Mouse (Mus musculus) forebrain, embryonic 15.5 days (tissue): ENCODE measurements at regions not wholly inside any gene's neighbourhood (a gene's known extent, or its start where the extent isn't known, plus 50 kb on each side); places are given as distances from the start of the nearest gene placed in this dataset.

ENCODE experiments used
- ATAC-seq: fragments of 200-750 bp; cut with Nextera tagmentation; replicated peaks from 2 replicates; pipeline ENCODE4 v1.8.0; 2017; ENCODE audit warnings: mild to moderate bottlenecking, moderate TSS enrichment, moderate library complexity
- H3K27ac ChIP-seq: fragments of 300-500 bp; sonication (generic); replicated peaks from 2 replicates; pipeline ENCODE4 v1.5.1; 2015; ENCODE audit warnings: mild to moderate bottlenecking, inconsistent platforms
- H3K27me3 ChIP-seq: fragments of 300-500 bp; sonication (generic); 2 replicates; pipeline ENCODE4 v1.6.1; 2015; ENCODE audit warnings: inconsistent platforms
- H3K36me3 ChIP-seq: fragments of 300-500 bp; sonication (generic); 2 replicates; pipeline ENCODE4 v1.6.1; 2015; ENCODE audit warnings: mild to moderate bottlenecking, inconsistent platforms
- H3K4me1 ChIP-seq: fragments of 300-500 bp; sonication (generic); 2 replicates; pipeline ENCODE4 v1.6.1; 2015; ENCODE audit warnings: inconsistent platforms
- H3K4me2 ChIP-seq: fragments of 300-500 bp; sonication (generic); replicated peaks from 2 replicates; pipeline ENCODE4 v1.6.1; 2015; ENCODE audit warnings: mild to moderate bottlenecking, inconsistent platforms
- H3K4me3 ChIP-seq: fragments of 300-500 bp; sonication (generic); 2 replicates; pipeline ENCODE4 v1.5.1; 2015; ENCODE audit warnings: mild to moderate bottlenecking, inconsistent platforms
- H3K9ac ChIP-seq: fragments of 300-500 bp; sonication (generic); replicated peaks from 2 replicates; pipeline ENCODE4 v1.6.1; 2015; ENCODE audit warnings: mild to moderate bottlenecking, inconsistent platforms
- H3K9me3 ChIP-seq: fragments of 300-500 bp; sonication (generic); 2 replicates; pipeline ENCODE4 v1.6.1; 2016; ENCODE audit warnings: inconsistent platforms
- WGBS: fragments of 180-500 bp; shearing (Covaris S2); methylation state at CpG from one replicate; pipeline ENCODE4 v1.1.7; 2015; ENCODE audit warnings: mixed read lengths; 5-methylcytosine and 5-hydroxymethylcytosine counted together

GRCm38 (mm10) chr1:16007809-16008208 lies 85.3 kb downstream of the 4930444P10Rik start:
- Histone ChIP-seq H3K9me3 (no peaks in the 10 kb centered on the region), H3K4me3 (no peak overlapping the region), H3K4me2 (no peak overlapping the region), H3K36me3 (no peaks in the 10 kb centered on the region), H3K27me3 (no peaks in the 10 kb centered on the region), H3K4me1 (no peaks in the 10 kb centered on the region), H3K27ac (no peak overlapping the region), H3K9ac (no peak overlapping the region)
- WGBS, result 81% methylated on average over 3 of the region's 3 CpGs
- no peak for ATAC-seq

- no peak for ATAC-seq
- H3K36me3 ChIP-seq, result no peaks in the 10 kb centered on the region
- H3K4me1 ChIP-seq, result no peaks in the 10 kb centered on the region
- no peaks in the 10 kb centered on the region for H3K27me3 ChIP-seq
- H3K27ac ChIP-seq, result no peak overlapping the region
- no peak overlapping the region for H3K9ac ChIP-seq
- H3K4me2 ChIP-seq, result no peak overlapping the region
- no peak overlapping the region for H3K4me3 ChIP-seq
- 87% methylated on average over 2 of the region's 2 CpGs for WGBS
- H3K9me3 ChIP-seq, result no peaks in the 10 kb centered on the region
Observed at GRCm38 (mm10) chr1:16006888-16007287, 86.2 kb downstream of the 4930444P10Rik start.

GRCm38 (mm10) chr1:15997135-15997534 lies 96.0 kb downstream of the 4930444P10Rik start:
- no peak overlapping the region for H3K9ac ChIP-seq
- H3K4me1 ChIP-seq, result no peaks in the 10 kb centered on the region
- WGBS, result 79% methylated on average over 5 of the region's 5 CpGs
- no peak overlapping the region for H3K4me2 ChIP-seq
- no peaks in the 10 kb centered on the region for H3K9me3 ChIP-seq
- H3K4me3 ChIP-seq, result no peak overlapping the region
- no peaks in the 10 kb centered on the region for H3K27me3 ChIP-seq
- no peak overlapping the region for H3K27ac ChIP-seq
- no peak for ATAC-seq
- H3K36me3 ChIP-seq, result no peaks in the 10 kb centered on the region

GRCm38 (mm10) chr1:15996341-15996740 lies 96.8 kb downstream of the 4930444P10Rik start:
- H3K4me3 ChIP-seq, result no peak overlapping the region

GRCm38 (mm10) chr1:15993561-15994410 lies 99.3 kb downstream of the 4930444P10Rik start:
- H3K4me2 ChIP-seq, result no peak overlapping the region
- no peak overlapping the region for H3K27ac ChIP-seq
- H3K9me3 ChIP-seq, result no peaks in the 10 kb centered on the region
- ATAC-seq, result peak; percentile 81
- no peaks in the 10 kb centered on the region for H3K4me1 ChIP-seq
- H3K36me3 ChIP-seq, result no peaks in the 10 kb centered on the region
- no peak overlapping the region for H3K4me3 ChIP-seq
- no peak overlapping the region for H3K9ac ChIP-seq
- WGBS, result 44% methylated on average over 4 of the region's 4 CpGs
- H3K27me3 ChIP-seq, result no peaks in the 10 kb centered on the region

More at GRCm38 (mm10) chr1:15996341-15996740, 96.8 kb downstream of the 4930444P10Rik start:
- no peak overlapping the region for H3K4me2 ChIP-seq
- H3K36me3 ChIP-seq, result no peaks in the 10 kb centered on the region
- no peak overlapping the region for H3K27ac ChIP-seq
- no peak for ATAC-seq
- WGBS, result 76% methylated on average over 2 of the region's 2 CpGs
- H3K9ac ChIP-seq, result no peak overlapping the region
- no peaks in the 10 kb centered on the region for H3K27me3 ChIP-seq
- H3K4me1 ChIP-seq, result no peaks in the 10 kb centered on the region
- H3K9me3 ChIP-seq, result no peaks in the 10 kb centered on the region

- Histone ChIP-seq H3K4me2 (no peak overlapping the region), H3K4me1 (no peaks in the 10 kb centered on the region), H3K4me3 (no peak overlapping the region), H3K9me3 (no peaks in the 10 kb centered on the region), H3K9ac (no peak overlapping the region), H3K27me3 (no peaks in the 10 kb centered on the region), H3K27ac (no peak overlapping the region), H3K36me3 (no peaks in the 10 kb centered on the region)
- peak; percentile 57 for ATAC-seq
- WGBS, result 48% methylated on average over 2 of the region's 2 CpGs
Observed at GRCm38 (mm10) chr1:15990982-15991381, 102.1 kb downstream of the 4930444P10Rik start.

GRCm38 (mm10) chr1:15985579-15985978 lies 107.5 kb downstream of the 4930444P10Rik start:
- WGBS, result 89% methylated on average over 3 of the region's 3 CpGs
- H3K36me3 ChIP-seq, result no peaks in the 10 kb centered on the region
- no peak overlapping the region for H3K27ac ChIP-seq
- H3K9ac ChIP-seq, result no peak overlapping the region
- no peak overlapping the region for H3K4me2 ChIP-seq
- H3K9me3 ChIP-seq, result no peaks in the 10 kb centered on the region
- H3K27me3 ChIP-seq, result no peaks in the 10 kb centered on the region
- H3K4me3 ChIP-seq, result no peak overlapping the region
- no peaks in the 10 kb centered on the region for H3K4me1 ChIP-seq
- ATAC-seq, result no peak

GRCm38 (mm10) chr1:15979333-15979732 lies 113.8 kb downstream of the 4930444P10Rik start:
- Histone ChIP-seq H3K4me1 (no peaks in the 10 kb centered on the region), H3K4me2 (no peak overlapping the region), H3K4me3 (no peak overlapping the region), H3K27ac (no peak overlapping the region), H3K9me3 (no peaks in the 10 kb centered on the region), H3K36me3 (no peaks in the 10 kb centered on the region), H3K27me3 (no peaks in the 10 kb centered on the region), H3K9ac (no peak overlapping the region)
- no peak for ATAC-seq

- no peak overlapping the region for H3K4me2 ChIP-seq
- no peak overlapping the region for H3K9ac ChIP-seq
- H3K27me3 ChIP-seq, result no peaks in the 10 kb centered on the region
- 90% methylated on average over 2 of the region's 2 CpGs for WGBS
- ATAC-seq, result no peak
- no peak overlapping the region for H3K27ac ChIP-seq
- H3K36me3 ChIP-seq, result no peaks in the 10 kb centered on the region
- no peak overlapping the region for H3K4me3 ChIP-seq
- no peaks in the 10 kb centered on the region for H3K4me1 ChIP-seq
- no peaks in the 10 kb centered on the region for H3K9me3 ChIP-seq
Observed at GRCm38 (mm10) chr1:15959578-15959977, 133.5 kb downstream of the 4930444P10Rik start.

GRCm38 (mm10) chr1:15958661-15959060 lies 134.5 kb downstream of the 4930444P10Rik start:
- 36% methylated on average over 1 of the region's 1 CpGs for WGBS
- Histone ChIP-seq H3K36me3 (no peaks in the 10 kb centered on the region), H3K4me2 (no peak overlapping the region), H3K27me3 (no peaks in the 10 kb centered on the region), H3K4me3 (no peak overlapping the region), H3K9me3 (no peaks in the 10 kb centered on the region), H3K9ac (no peak overlapping the region), H3K4me1 (no peaks in the 10 kb centered on the region), H3K27ac (no peak overlapping the region)
- no peak for ATAC-seq

- no peak for ATAC-seq
- Histone ChIP-seq H3K9me3 (no peaks in the 10 kb centered on the region), H3K4me2 (no peak overlapping the region), H3K4me1 (no peaks in the 10 kb centered on the region), H3K27me3 (no peaks in the 10 kb centered on the region), H3K9ac (no peak overlapping the region), H3K27ac (no peak overlapping the region), H3K36me3 (no peaks in the 10 kb centered on the region), H3K4me3 (no peak overlapping the region)
- WGBS, result 88% methylated on average over 4 of the region's 4 CpGs
Observed at GRCm38 (mm10) chr1:15943662-15944061, 149.5 kb downstream of the 4930444P10Rik start.

- Histone ChIP-seq H3K27me3 (no peaks in the 10 kb centered on the region), H3K4me1 (no peaks in the 10 kb centered on the region), H3K4me2 (no peak overlapping the region), H3K36me3 (no peaks in the 10 kb centered on the region), H3K9me3 (no peaks in the 10 kb centered on the region), H3K27ac (no peak overlapping the region), H3K9ac (no peak overlapping the region), H3K4me3 (no peak overlapping the region)
- ATAC-seq, result no peak
- 60% methylated on average over 1 of the region's 1 CpGs for WGBS
Observed at GRCm38 (mm10) chr1:15943041-15943440, 150.1 kb downstream of the 4930444P10Rik start.
